Mouse (Mus musculus) ES-E14 (cell line): ENCODE measurements around the gene Ssbp2. TPM values are rescaled to one million over a fixed set of nuclear protein-coding genes. Genes with fewer than 3 reads are reported as not detected.

ENCODE experiments used
- DNase-seq: peaks from one replicate; pipeline ENCODE4 v3.0.0-alpha.2; 2013; ENCODE audit warnings: low read depth, low spot score
- H3K27ac ChIP-seq: 2 replicates; pipeline ENCODE4 v1.5.1; 2012; ENCODE audit warnings: low read depth, mild to moderate bottlenecking, low read length, moderate library complexity, mixed read lengths; ENCODE audit not compliant: poor library complexity, insufficient read depth, severe bottlenecking
- H3K36me3 ChIP-seq: 2 replicates; pipeline ENCODE4 v1.6.1; 2012; ENCODE audit warnings: mild to moderate bottlenecking, low read length, moderate library complexity, mixed read lengths; ENCODE audit not compliant: control insufficient read depth, poor library complexity, insufficient read depth, severe bottlenecking
- H3K4me1 ChIP-seq, 2 experiments: fragments of 150-350 bp in 1 of 2; sonication (generic) in 1 of 2; 2 replicates each; pipeline ENCODE4 v1.6.1; 2012; ENCODE audit warnings: low read length in 2 of 2, mild to moderate bottlenecking in 1 of 2, mixed read lengths in 1 of 2; ENCODE audit not compliant: control insufficient read depth in 2 of 2, insufficient read depth in 2 of 2, poor library complexity in 1 of 2
- H3K4me3 ChIP-seq, 2 experiments: fragments of 150-350 bp in 1 of 2; sonication (generic) in 1 of 2; 2 replicates each; pipeline ENCODE4 v1.5.1; 2012; ENCODE audit warnings: low read length in 2 of 2, low read depth in 1 of 2, mild to moderate bottlenecking in 1 of 2, mixed read lengths in 1 of 2; ENCODE audit not compliant: insufficient read depth in 1 of 2, poor library complexity in 1 of 2, severe bottlenecking in 1 of 2
- H3K9ac ChIP-seq: 2 replicates; pipeline ENCODE4 v1.6.1; 2012; ENCODE audit warnings: low read depth, mild to moderate bottlenecking, low read length, mixed read lengths; ENCODE audit not compliant: poor library complexity, insufficient read depth, severe bottlenecking
- H3K9me3 ChIP-seq: fragments of 150-350 bp; sonication (generic); 2 replicates; pipeline ENCODE4 v1.6.1; 2012; ENCODE audit warnings: low read depth, mild to moderate bottlenecking, low read length; ENCODE audit not compliant: control insufficient read depth, insufficient read depth
- CHD2 ChIP-seq: IDR thresholded peaks from 2 replicates; pipeline ENCODE4 v1.6.1; 2014; ENCODE audit warnings: mild to moderate bottlenecking, low read depth, low read length, inconsistent platforms
- HCFC1 ChIP-seq: IDR thresholded peaks from 2 replicates; pipeline ENCODE4 v1.6.1; 2012; ENCODE audit warnings: low read length, inconsistent platforms, borderline replicate concordance; ENCODE audit not compliant: insufficient read depth
- MAFK ChIP-seq: IDR thresholded peaks from 2 replicates; pipeline ENCODE4 v1.6.1; 2014; ENCODE audit warnings: mild to moderate bottlenecking, low read depth, low read length, inconsistent platforms; ENCODE audit not compliant: insufficient read depth
- ZC3H11A ChIP-seq: IDR thresholded peaks from 2 replicates; pipeline ENCODE4 v1.6.1; 2012; ENCODE audit warnings: low read depth, mild to moderate bottlenecking, inconsistent platforms, low read length, borderline replicate concordance
- ZNF384 ChIP-seq: IDR thresholded peaks from 2 replicates; pipeline ENCODE4 v1.6.1; 2012; ENCODE audit warnings: low read depth, low read length, inconsistent platforms
- in situ Hi-C, 2 experiments: fragments of 600-800 bp; cut with MboI; formaldehyde crosslinking; loops; one replicate each; pipeline ENCODE4 v1.15.1; 2025; ENCODE audit warnings: low sequenced_read_pairs in 2 of 2, inconsistent platforms in 1 of 2; ENCODE audit not compliant: unreplicated experiment in 2 of 2
- total RNA-seq: library from RNA; depleted of rRNA; stranded (reverse); fragments of 300-350 nt; gene quantifications from 2 replicates; pipeline ENCODE4 v1.2.3, GENCODE M21; 2012

The Ssbp2 gene
- total RNA-seq, 1 experiment = 7.2 TPM

DNA sequence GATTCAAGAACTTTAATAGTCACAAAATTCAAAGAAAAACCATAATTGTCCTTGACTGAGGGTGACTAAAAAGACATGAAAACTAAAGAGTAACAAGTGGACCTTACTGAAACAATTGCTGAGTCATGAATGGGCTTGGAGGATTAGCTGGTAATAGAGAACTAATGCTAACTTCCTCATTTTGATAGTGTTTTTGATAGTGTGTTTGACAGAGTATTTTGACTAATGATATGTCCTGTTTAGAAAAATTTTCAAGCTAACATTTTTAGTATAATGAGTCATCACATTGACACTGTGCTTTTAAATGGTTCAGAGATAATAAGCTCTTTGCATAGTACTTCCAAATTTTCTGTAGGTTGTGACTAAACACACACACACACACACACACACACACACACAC is 267.8 kb downstream of the Ssbp2 start:
- Histone ChIP-seq H3K4me3 (no peak overlapping the region), H3K36me3 (no peaks in the 10 kb centered on the region), H3K9ac (no peak overlapping the region), H3K27ac (no peak overlapping the region), H3K4me1 (no peaks in the 10 kb centered on the region), H3K9me3 (no peaks in the 10 kb centered on the region)
- peak; percentile 4 for DNase-seq
- in situ Hi-C loops = no loop called here
- TF ChIP-seq HCFC1 = no peak
- TF ChIP-seq ZC3H11A = no peak
- no peak for TF ChIP-seq ZNF384
- TF ChIP-seq MAFK = peak; percentile 75; the same call in 1 of the 2 replicates

DNA sequence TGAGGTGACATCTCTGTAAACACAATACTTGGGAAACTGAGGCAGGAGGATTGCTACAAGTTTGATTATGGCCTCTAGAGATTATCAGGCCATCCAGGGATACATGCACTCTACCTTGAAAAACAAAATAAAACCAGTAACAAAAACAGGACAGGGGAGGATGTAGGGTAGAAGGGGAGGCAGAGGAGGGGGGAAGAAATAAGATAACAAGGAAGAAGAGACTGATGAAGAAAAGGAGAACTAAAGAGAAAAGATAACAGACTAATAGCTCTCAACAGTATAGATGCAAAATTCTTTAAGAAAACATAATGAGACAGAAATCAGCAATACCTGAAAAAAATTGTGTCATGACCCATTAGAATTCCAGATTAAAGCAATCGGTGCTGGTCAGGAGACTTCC is 277.1 kb downstream of the Ssbp2 start:
- no peaks in the 10 kb centered on the region for H3K36me3 ChIP-seq
- no peak overlapping the region for H3K4me3 ChIP-seq
- no peak overlapping the region for H3K27ac ChIP-seq
- no peak for TF ChIP-seq ZC3H11A
- TF ChIP-seq MAFK = no peak
- no peak for TF ChIP-seq CHD2
- no peak for TF ChIP-seq HCFC1
- in situ Hi-C loops = no loop called here
- no peaks in the 10 kb centered on the region for H3K4me1 ChIP-seq
- H3K9me3 ChIP-seq = no peaks in the 10 kb centered on the region
- H3K9ac ChIP-seq = no peak overlapping the region
- DNase-seq = no peak

DNA sequence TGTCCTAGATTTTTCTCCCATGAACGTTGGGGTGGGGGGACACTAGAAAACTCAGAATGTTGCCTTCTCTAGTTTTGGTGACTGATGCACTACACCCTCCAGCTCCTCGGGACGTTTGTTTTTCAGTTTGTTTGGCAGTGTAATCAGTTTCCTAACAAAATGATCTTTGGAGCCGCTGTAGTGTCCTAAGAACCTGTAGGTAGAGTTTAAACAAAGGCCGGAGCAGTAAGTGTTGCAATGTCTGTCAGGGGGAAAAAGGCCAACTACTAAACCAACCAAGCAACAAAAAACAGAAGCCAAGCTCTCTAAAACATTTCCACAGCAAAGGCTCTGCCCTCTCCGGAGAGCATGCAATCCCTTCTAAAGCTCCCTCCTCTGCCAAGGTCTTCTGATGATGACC is 280.8 kb downstream of the Ssbp2 start:
- H3K4me3 ChIP-seq = peak overlapping the region; percentile 48 to 52; a peak in 3 of 4 replicates
- H3K9me3 ChIP-seq = no peaks in the 10 kb centered on the region
- in situ Hi-C loops = no loop called here
- no peak for TF ChIP-seq MAFK
- H3K4me1 ChIP-seq = no peaks in the 10 kb centered on the region
- no peaks in the 10 kb centered on the region for H3K36me3 ChIP-seq
- no peak overlapping the region for H3K9ac ChIP-seq
- no peak for DNase-seq
- H3K27ac ChIP-seq = no peak overlapping the region

DNA sequence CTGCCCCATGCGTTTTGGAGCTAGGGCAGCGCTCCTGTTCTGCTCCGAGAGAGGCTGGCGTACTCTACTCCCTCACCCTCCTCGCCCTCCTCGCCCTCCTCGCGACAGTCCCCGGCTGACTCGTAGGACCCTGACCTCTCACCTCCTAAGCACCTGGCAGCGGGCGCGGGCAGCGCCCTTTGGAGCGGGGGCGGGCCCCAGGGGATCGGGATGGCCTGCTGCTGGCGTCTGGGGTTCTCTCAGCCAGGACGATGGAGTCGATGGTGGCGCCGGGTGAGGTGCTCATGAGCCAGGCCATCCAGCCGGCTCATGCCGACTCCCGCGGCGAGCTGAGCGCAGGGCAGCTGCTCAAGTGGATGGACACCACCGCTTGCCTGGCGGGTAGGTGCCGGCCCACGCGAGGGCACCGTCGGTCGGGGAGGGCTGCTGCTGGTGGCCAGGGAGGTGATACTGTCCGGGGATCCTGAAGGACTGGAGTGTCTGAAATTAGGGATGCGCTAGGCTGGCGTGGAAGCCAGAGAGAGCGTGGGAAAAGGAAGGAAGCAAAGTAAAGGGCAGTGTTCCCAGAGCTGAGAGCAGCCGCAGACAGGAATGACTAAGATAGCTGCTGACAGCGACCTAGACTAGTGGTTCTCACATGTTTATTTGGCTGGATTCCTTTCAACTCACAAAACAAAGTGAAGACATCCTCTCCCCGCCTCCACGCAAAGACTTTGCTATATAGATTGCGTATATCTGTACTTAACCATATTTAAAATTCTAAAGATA is 281.4 kb downstream of the Ssbp2 start, which contains the start of gene Acot12:
Acot12 (plus strand) TSS at position 233 of the 768 bp plus-strand sequence.
- TF ChIP-seq HCFC1 = no peak
- no peak for TF ChIP-seq CHD2
- TF ChIP-seq ZC3H11A = no peak
- no peak for TF ChIP-seq ZNF384
- no peak for TF ChIP-seq MAFK
- H3K4me1 ChIP-seq = no peaks in the 10 kb centered on the region
- no peaks in the 10 kb centered on the region for H3K36me3 ChIP-seq
- peak within 1 kb of the TSS; percentile 48 to 52 for H3K4me3 ChIP-seq
- H3K27ac ChIP-seq = no peak within 1 kb of the TSS
- no peaks in the 10 kb centered on the region for H3K9me3 ChIP-seq
- DNase-seq = peak; percentile 16
- in situ Hi-C loops = no loop called here
- peak within 1 kb of the TSS; percentile 5; the same call in 1 of the 2 replicates for H3K9ac ChIP-seq

DNA sequence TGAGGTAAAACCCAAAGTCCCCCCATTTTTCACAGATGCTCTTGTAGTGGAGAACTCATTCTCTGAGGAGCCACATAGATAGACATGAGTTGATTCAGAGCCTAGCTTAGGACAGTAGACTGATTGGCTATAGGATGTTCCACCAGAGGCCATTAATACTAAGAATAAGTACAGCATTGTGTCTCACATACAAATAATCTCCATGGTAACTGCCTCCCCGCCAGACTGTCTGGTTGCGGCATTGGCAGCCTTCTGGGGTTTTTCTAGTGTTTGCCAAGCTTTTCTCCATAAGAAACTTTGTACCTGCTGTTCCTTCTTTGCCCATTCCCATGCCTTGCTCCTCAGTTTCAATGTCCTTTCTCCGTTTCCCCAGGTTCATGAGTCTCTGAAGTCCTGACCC is 283.1 kb downstream of the Ssbp2 start:
- no peak overlapping the region for H3K27ac ChIP-seq
- H3K4me3 ChIP-seq = no peak overlapping the region
- no peak for DNase-seq
- no peaks in the 10 kb centered on the region for H3K36me3 ChIP-seq
- H3K4me1 ChIP-seq = no peaks in the 10 kb centered on the region
- TF ChIP-seq HCFC1 = no peak
- TF ChIP-seq ZC3H11A = no peak
- TF ChIP-seq CHD2 = no peak
- no peak for TF ChIP-seq MAFK
- TF ChIP-seq ZNF384 = no peak
- in situ Hi-C loops = no loop called here
- H3K9me3 ChIP-seq = no peaks in the 10 kb centered on the region
- no peak overlapping the region for H3K9ac ChIP-seq
